Mouse (Mus musculus): ENCODE measurements around the gene Isca1. TPM values are rescaled to one million over a fixed set of nuclear protein-coding genes. Genes with fewer than 3 reads are reported as not detected.
"Not testable (repeated sequence)": the region's sequence is repeated elsewhere in the genome, so short reads cannot be mapped to it uniquely, and the experiment has no call there.

The Isca1 gene
- total RNA-seq, 2 experiments from 2014 or later, result 119 to 121 TPM

GRCm38 (mm10) chr13:59711984-59712383, 57.6 kb downstream of the Isca1 start, which contains the start of gene Spata31d1b:
Gene Spata31d1b, plus strand, starts transcription at chr13:59712284.
- intact Hi-C loops (cut with DNase I); DNase-seq (ENCODE audit: low spot score in 2 of 2): not testable (repeated sequence)

DNA sequence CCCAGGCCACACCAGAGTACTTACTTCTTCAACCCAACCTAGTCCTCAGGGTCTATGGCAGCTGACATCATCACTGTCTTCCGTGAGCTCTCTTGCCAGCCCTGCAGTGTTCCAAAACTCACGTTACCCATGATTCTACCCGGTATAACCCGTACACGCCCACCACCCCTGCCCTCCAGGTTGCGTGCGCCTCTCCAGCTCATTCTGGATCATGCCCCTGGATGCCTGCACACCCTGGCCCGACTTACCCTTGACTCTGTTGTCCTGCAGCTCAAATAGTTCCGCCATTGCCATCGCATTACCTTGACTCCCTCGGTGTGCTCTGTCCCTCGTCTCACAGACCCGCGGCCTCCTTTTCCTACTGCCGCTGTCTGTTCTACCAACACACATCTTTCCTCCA, 59.4 kb downstream of the Isca1 start, which contains the start of gene Spata31d1a:
Gene Spata31d1a, minus strand, starts transcription at position 101 of the 400 bp plus-strand sequence.
- intact Hi-C loops (cut with DNase I), result no loop called here
- no peak for DNase-seq (ENCODE audit: low spot score in 2 of 2)

Other genes with a start within 250 kb of the Isca1 start
- gene Agtpbp1, start 184.6 kb downstream of the Isca1 start, total RNA-seq (2021), result 100 to 1,000 TPM; 326 to 365 TPM
- 10 to 100 TPM; 89.8 to 98.0 TPM for gene Naa35, start 184.6 kb downstream of the Isca1 start, total RNA-seq (2021)
- gene Golm1, start 94.0 kb downstream of the Isca1 start, total RNA-seq (2021), result 10 to 100 TPM; 15.5 to 15.6 TPM
- gene 4921517D22Rik, start 75.7 kb downstream of the Isca1 start, total RNA-seq (2021), result not detected
- gene Spata31d1a, start 59.5 kb downstream of the Isca1 start, total RNA-seq (2021), result under 1 TPM; 0.13 to 0.18 TPM
- gene Spata31d1b, start 57.5 kb downstream of the Isca1 start, total RNA-seq (2021), result not detected
- under 1 TPM in 1 of 2 experiments, not detected in 1; 0.08 TPM for gene Spata31d1d, start 38.1 kb downstream of the Isca1 start, total RNA-seq (2021)
- 1 to 10 TPM; 1.0 to 1.1 TPM for gene 1700014D04Rik, start 23.1 kb downstream of the Isca1 start, total RNA-seq (2021)
- gene Gm49354, start 12.4 kb upstream of the Isca1 start, total RNA-seq (2021), result not detected
- gene Tut7, start 53.3 kb upstream of the Isca1 start, total RNA-seq (2021), result 10 to 100 TPM; 60.9 to 66.6 TPM